Mouse (Mus musculus) liver, embryonic 15.5 days (tissue): ENCODE data around the gene Usp22. TPM values are rescaled to one million over a fixed set of nuclear protein-coding genes. Genes with fewer than 3 reads are reported as not detected.

Source experiments
- polyA plus RNA-seq: library from polyadenylated mRNA; unstranded; fragments of >200 nt; fragmentation: Nextera tagmentation; extraction: Ambion mirVana; gene quantifications from 2 replicates; pipeline ENCODE4 v1.2.1, GENCODE M21; 2015

The Usp22 gene
- polyA plus RNA-seq, 1 experiment from 2014 or later: 15.9 TPM

Other genes with a start within 250 kb of the Usp22 start
- gene Map2k3, start 243.0 kb downstream of the Usp22 start, polyA plus RNA-seq: 142 and 165 TPM in 2 replicates
- 0.08 TPM in 1 of 2 replicates, not detected in the other for gene Kcnj12, start 152.5 kb downstream of the Usp22 start, polyA plus RNA-seq
- gene Tnfrsf13b, start 48.3 kb downstream of the Usp22 start, polyA plus RNA-seq: 4.2 and 4.4 TPM in 2 replicates
- gene Aldh3a1, start 32.5 kb upstream of the Usp22 start, polyA plus RNA-seq: 0.10 and 0.14 TPM in 2 replicates
- 32.4 and 33.0 TPM in 2 replicates for gene Aldh3a2, start 92.4 kb upstream of the Usp22 start, polyA plus RNA-seq
- 0.03 and 0.06 TPM in 2 replicates for gene Slc47a2, start 167.8 kb upstream of the Usp22 start, polyA plus RNA-seq
- 14.6 and 17.9 TPM in 2 replicates for gene Slc47a1, start 203.3 kb upstream of the Usp22 start, polyA plus RNA-seq